In the genomic region with DNA sequence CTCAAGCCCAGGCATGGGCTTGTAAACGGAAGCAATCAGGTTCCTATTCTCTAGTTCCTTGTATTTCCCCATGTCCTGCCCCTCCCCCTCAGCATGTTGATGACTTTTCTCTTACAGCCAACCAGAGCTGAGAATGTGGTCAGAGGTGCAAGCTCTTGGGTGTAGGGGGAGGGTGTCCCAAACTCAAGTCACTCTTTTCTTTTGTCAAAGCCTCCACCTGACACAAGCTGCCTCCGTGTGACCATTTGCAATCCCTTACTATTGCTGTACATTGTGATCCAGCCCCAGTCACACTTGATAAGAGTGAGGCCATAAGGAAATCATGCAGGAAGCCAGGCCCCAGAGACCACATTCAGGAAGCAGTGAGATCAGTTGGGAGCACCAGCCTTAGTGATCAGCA, we compare ENCODE assay signal across 9 mouse cellular contexts.
A peak's percentile ranks its signal among the peaks of the same experiment; 100 is the strongest.
DNase-seq lines count a peak whose midpoint lies in the region; ATAC-seq and TF ChIP-seq lines count a peak whose summit lies in the region.
"Had no signal": no experiment of that assay in that cellular context is flagged by ENCODE, and none has a peak within 500 bp of the region (broad histone marks: within the 10 kb centered on the region; RNA-seq: fewer than 3 reads in every experiment).

No protein-coding gene starts in this region.

- no peak overlapping the region for H3K9ac ChIP-seq in hindbrain, embryonic 16.5 days (ENCODE audit: low read depth, low read length)
- H3K9ac ChIP-seq in liver, postnatal 0 days (replicated peaks), result no peak overlapping the region
- H3K9ac ChIP-seq in stomach, postnatal 0 days (ENCODE audit: low read length), result no peak overlapping the region
- H3K9ac ChIP-seq in forebrain, embryonic 16.5 days (replicated peaks; ENCODE audit: low read depth, low read length), result no peak overlapping the region

- no peaks in the 10 kb centered on the region for H3K27me3 ChIP-seq in hindbrain, embryonic 10.5 days (ENCODE audit: insufficient read depth, poor library complexity, severe bottlenecking)
- H3K27me3 ChIP-seq in hindbrain, embryonic 16.5 days (replicated peaks; ENCODE audit: control insufficient read depth, insufficient read depth, low read length), result no peaks in the 10 kb centered on the region
- no peaks in the 10 kb centered on the region for H3K27me3 ChIP-seq in liver, postnatal 0 days (ENCODE audit: insufficient read depth, low read length)
- H3K27me3 ChIP-seq in stomach, postnatal 0 days (ENCODE audit: control insufficient read depth, insufficient read depth, low read length), result no peaks in the 10 kb centered on the region
- H3K27me3 ChIP-seq in forebrain, embryonic 16.5 days (replicated peaks; ENCODE audit: control insufficient read depth, insufficient read depth, low read length), result no peaks in the 10 kb centered on the region

- no peaks in the 10 kb centered on the region for H3K9me3 ChIP-seq in hindbrain, embryonic 10.5 days
- no peaks in the 10 kb centered on the region for H3K9me3 ChIP-seq in hindbrain, embryonic 16.5 days (ENCODE audit: control insufficient read depth, low read length)
- no peaks in the 10 kb centered on the region for H3K9me3 ChIP-seq in liver, postnatal 0 days (ENCODE audit: low read length)
- no peaks in the 10 kb centered on the region for H3K9me3 ChIP-seq in stomach, postnatal 0 days (ENCODE audit: control insufficient read depth, low read length)
- no peaks in the 10 kb centered on the region for H3K9me3 ChIP-seq in forebrain, embryonic 16.5 days (ENCODE audit: control insufficient read depth, low read length)

- no peak for DNase-seq in hindbrain, embryonic 10.5 days (ENCODE audit: low spot score)
- DNase-seq in adipocyte (ENCODE audit: low spot score), result peak; percentile 60
- peak; percentile 57 for DNase-seq in liver, postnatal 0 days
- peak; percentile 67 for DNase-seq in stomach, postnatal 0 days (ENCODE audit: low spot score)
- DNase-seq in adrenal gland, postnatal 36 days, result no peak
- no peak for DNase-seq in layer of hippocampus, adult 8-10 months (ENCODE audit: low spot score in 2 of 2)

- 24% methylated on average over 2 of the region's 2 CpGs for WGBS in hindbrain, embryonic 10.5 days
- WGBS in hindbrain, embryonic 16.5 days, result 37% methylated on average over 2 of the region's 2 CpGs
- WGBS in liver, postnatal 0 days (ENCODE audit: insufficient replicate concordance), result 20% methylated on average over 2 of the region's 2 CpGs
- 25% methylated on average over 2 of the region's 2 CpGs for WGBS in stomach, postnatal 0 days
- WGBS in forebrain, embryonic 16.5 days, result 20% methylated on average over 2 of the region's 2 CpGs

- no peak for ATAC-seq in hindbrain, embryonic 16.5 days
- peak; percentile 46; the same call in 1 of the 2 replicates for ATAC-seq in liver, postnatal 0 days
- peak; percentile 86 for ATAC-seq in stomach, postnatal 0 days (ENCODE audit: low FRiP score, low TSS enrichment)
- ATAC-seq in forebrain, embryonic 16.5 days, result no peak
- ATAC-seq: midbrain, embryonic 16.5 days had no signal

- H3K4me3 ChIP-seq in hindbrain, embryonic 10.5 days, result no peak overlapping the region
- no peak overlapping the region for H3K4me3 ChIP-seq in hindbrain, embryonic 16.5 days (ENCODE audit: low read length)
- no peak overlapping the region for H3K4me3 ChIP-seq in liver, postnatal 0 days (ENCODE audit: low read depth, low read length)
- H3K4me3 ChIP-seq in stomach, postnatal 0 days (ENCODE audit: low read depth, low read length), result no peak overlapping the region
- no peak overlapping the region for H3K4me3 ChIP-seq in forebrain, embryonic 16.5 days (replicated peaks; ENCODE audit: low read length)

- H3K27ac ChIP-seq in hindbrain, embryonic 10.5 days, result peak overlapping the region; percentile 56
- no peak overlapping the region for H3K27ac ChIP-seq in hindbrain, embryonic 16.5 days (ENCODE audit: low read depth, low read length)
- H3K27ac ChIP-seq in liver, postnatal 0 days (ENCODE audit: low read depth), result peak overlapping the region; percentile 37
- H3K27ac ChIP-seq in stomach, postnatal 0 days (replicated peaks), result 0 out of 2 replicates have a peak overlapping the region, but pooled peaks have one; percentile 59
- H3K27ac ChIP-seq in forebrain, embryonic 16.5 days (ENCODE audit: low read length), result no peak overlapping the region

- H3K4me1 ChIP-seq in hindbrain, embryonic 10.5 days (replicated peaks), result peaks cover 32% of the 10 kb centered on the region
- no peaks in the 10 kb centered on the region for H3K4me1 ChIP-seq in hindbrain, embryonic 16.5 days (ENCODE audit: control insufficient read depth, insufficient read depth, low read depth, low read length)
- H3K4me1 ChIP-seq in liver, postnatal 0 days (ENCODE audit: insufficient read depth), result peaks cover 19% of the 10 kb centered on the region
- H3K4me1 ChIP-seq in stomach, postnatal 0 days (replicated peaks; ENCODE audit: control insufficient read depth, insufficient read depth), result 0 out of 2 replicates have a peak, but pooled peaks cover 2% of the 10 kb centered on the region
- no peaks in the 10 kb centered on the region for H3K4me1 ChIP-seq in forebrain, embryonic 16.5 days (replicated peaks; ENCODE audit: control insufficient read depth, insufficient read depth, low read length)

- TF ChIP-seq EP300 in liver, postnatal 0 days (IDR thresholded peaks at IDR 0.05; ENCODE audit: low read depth), result peak; percentile 20; the same call in 1 of the 2 replicates
- no peak for TF ChIP-seq EP300 in stomach, postnatal 0 days (optimal IDR thresholded peaks at IDR 0.05)

- TF ChIP-seq CTCF in liver, postnatal 0 days (IDR thresholded peaks at IDR 0.05; ENCODE audit: low read depth), result no peak
- no peak for TF ChIP-seq CTCF in stomach, postnatal 0 days (IDR thresholded peaks at IDR 0.05; ENCODE audit: low read depth)

- no peak overlapping the region for H3K4me2 ChIP-seq in hindbrain, embryonic 16.5 days (ENCODE audit: low read length)
- no peak overlapping the region for H3K4me2 ChIP-seq in liver, postnatal 0 days (ENCODE audit: low read depth, low read length)
- no peak overlapping the region for H3K4me2 ChIP-seq in stomach, postnatal 0 days (replicated peaks; ENCODE audit: low read depth)
- H3K4me2 ChIP-seq in forebrain, embryonic 16.5 days (ENCODE audit: low read length), result no peak overlapping the region

- H3K36me3 ChIP-seq in hindbrain, embryonic 10.5 days, result peaks cover 15% of the 10 kb centered on the region
- H3K36me3 ChIP-seq in hindbrain, embryonic 16.5 days (ENCODE audit: control insufficient read depth, insufficient read depth, low read length), result 0 out of 2 replicates have a peak, but pooled peaks cover 3% of the 10 kb centered on the region
- peaks cover 4% of the 10 kb centered on the region for H3K36me3 ChIP-seq in liver, postnatal 0 days (replicated peaks; ENCODE audit: insufficient read depth, low read length)
- H3K36me3 ChIP-seq in stomach, postnatal 0 days (ENCODE audit: control insufficient read depth, insufficient read depth, low read length), result no peaks in the 10 kb centered on the region; the same call in 1 of the 2 replicates
- no peaks in the 10 kb centered on the region for H3K36me3 ChIP-seq in forebrain, embryonic 16.5 days (ENCODE audit: control insufficient read depth, insufficient read depth)

Comparison
In these comparisons a context has a peak if more than half of its experiments do, and no peak if none do; other contexts are left out.
1. H3K27ac ChIP-seq: peak in hindbrain, embryonic 10.5 days (single experiment), liver, postnatal 0 days (single experiment) and stomach, postnatal 0 days (single experiment); none in hindbrain, embryonic 16.5 days (single experiment) and forebrain, embryonic 16.5 days (single experiment).
2. DNase-seq: peak in adipocyte (single experiment), liver, postnatal 0 days (single experiment) and stomach, postnatal 0 days (single experiment); none in hindbrain, embryonic 10.5 days (single experiment), adrenal gland, postnatal 36 days (0 of 2) and layer of hippocampus, adult 8-10 months (0 of 2).
3. ATAC-seq: peak in liver, postnatal 0 days (single experiment) and stomach, postnatal 0 days (single experiment); none in hindbrain, embryonic 16.5 days (single experiment) and forebrain, embryonic 16.5 days (single experiment).